14 mouse cellular contexts compared by ENCODE assay signal in the genomic region with DNA sequence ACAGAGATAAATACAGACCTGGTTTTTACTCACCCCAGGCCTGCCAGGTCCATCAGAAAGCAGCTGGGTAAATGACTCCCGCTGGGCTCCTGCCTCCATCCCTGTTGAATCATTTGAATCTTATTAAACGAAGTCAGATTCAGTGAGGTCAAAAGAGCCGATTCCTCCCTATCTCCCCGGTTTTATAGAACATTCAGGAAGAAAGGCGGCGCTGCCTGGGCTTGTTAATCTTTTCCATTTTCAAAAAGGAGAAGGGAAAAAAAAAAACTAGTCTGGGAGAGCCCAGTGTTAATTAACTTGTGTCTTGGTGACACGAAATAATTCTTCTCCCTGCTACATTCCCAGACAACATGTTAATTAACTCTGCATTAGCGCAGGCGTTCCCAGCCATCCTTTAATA. TPM values are rescaled to one million over a fixed set of nuclear protein-coding genes. Genes with fewer than 3 reads are reported as not detected.
"Had no signal": no experiment of that assay in that cellular context is flagged by ENCODE, and none has a peak within 500 bp of the region (broad histone marks: within the 10 kb centered on the region; RNA-seq: fewer than 3 reads in every experiment).

No protein-coding gene starts in this region.

- H3K4me3 ChIP-seq: limb, embryonic 15.5 days; liver, embryonic 13.5 days had no signal

- H3K27ac ChIP-seq: limb, embryonic 15.5 days had no signal

- H3K9me3 ChIP-seq: limb, embryonic 15.5 days; liver, embryonic 13.5 days had no signal

- H3K4me2 ChIP-seq: limb, embryonic 15.5 days; liver, embryonic 13.5 days had no signal

- H3K4me1 ChIP-seq: limb, embryonic 15.5 days had no signal

- H3K36me3 ChIP-seq: limb, embryonic 15.5 days had no signal

- H3K27me3 ChIP-seq: liver, embryonic 13.5 days had no signal

- ATAC-seq: intestine, postnatal 0 days had no signal

- H3K9ac ChIP-seq: limb, embryonic 15.5 days; liver, embryonic 13.5 days had no signal

- DNase-seq: kidney, adult 8-10 months; kidney, postnatal 25 days; layer of hippocampus, adult 9-11 months; layer of hippocampus, postnatal 36 days; liver, embryonic 13.5 days; lung, adult 18-20 months; right cerebral cortex, postnatal 4 days; spleen, adult 18-20 months; thymus, adult 18-20 months; thymus, postnatal 14 days had no signal

RNA-seq across cellular contexts. Expression of a gene that starts 50.4 kb away (rescaled TPM):
- total RNA-seq: layer of hippocampus, postnatal 36 days; left cerebral cortex, postnatal 25 days; monocyte, adult 5-6 weeks had no signal
